Mouse (Mus musculus) cerebellum, adult 18-20 months (tissue): ENCODE data around the gene Nrros.
A peak's percentile ranks its signal among the peaks of the same experiment; 100 is the strongest.
"Not testable (repeated sequence)": the region's sequence is repeated elsewhere in the genome, so short reads cannot be mapped to it uniquely, and the experiment has no call there.

Experiments
- DNase-seq, 2 experiments: peaks; one replicate each; pipeline ENCODE4 v3.0.0; 2021

The Nrros gene

DNA sequence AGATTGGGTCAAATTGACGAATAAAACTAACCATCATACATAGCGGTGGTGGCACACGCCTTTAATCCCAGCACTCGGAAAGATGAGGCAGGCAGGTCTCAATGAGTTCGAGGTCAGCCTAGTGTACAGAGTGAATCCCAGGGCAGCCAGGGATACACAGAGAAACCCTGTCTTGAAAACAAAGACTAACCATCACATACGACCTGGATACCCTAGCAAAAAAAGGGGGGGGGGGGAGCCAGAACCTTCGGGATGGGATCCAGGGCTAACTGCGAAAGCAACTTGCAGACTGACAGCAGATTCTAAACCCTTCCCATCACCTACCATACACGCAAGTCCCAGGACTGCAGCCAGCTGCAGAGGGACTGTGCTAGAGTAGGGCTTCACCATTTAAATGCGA is 51.0 kb downstream of the Nrros start:
- no peak for DNase-seq

GRCm38 (mm10) chr16:32113541-32114218 is 51.7 kb downstream of the Nrros start:
- peak in 1 of 2 experiments; percentile 22 for DNase-seq

DNA sequence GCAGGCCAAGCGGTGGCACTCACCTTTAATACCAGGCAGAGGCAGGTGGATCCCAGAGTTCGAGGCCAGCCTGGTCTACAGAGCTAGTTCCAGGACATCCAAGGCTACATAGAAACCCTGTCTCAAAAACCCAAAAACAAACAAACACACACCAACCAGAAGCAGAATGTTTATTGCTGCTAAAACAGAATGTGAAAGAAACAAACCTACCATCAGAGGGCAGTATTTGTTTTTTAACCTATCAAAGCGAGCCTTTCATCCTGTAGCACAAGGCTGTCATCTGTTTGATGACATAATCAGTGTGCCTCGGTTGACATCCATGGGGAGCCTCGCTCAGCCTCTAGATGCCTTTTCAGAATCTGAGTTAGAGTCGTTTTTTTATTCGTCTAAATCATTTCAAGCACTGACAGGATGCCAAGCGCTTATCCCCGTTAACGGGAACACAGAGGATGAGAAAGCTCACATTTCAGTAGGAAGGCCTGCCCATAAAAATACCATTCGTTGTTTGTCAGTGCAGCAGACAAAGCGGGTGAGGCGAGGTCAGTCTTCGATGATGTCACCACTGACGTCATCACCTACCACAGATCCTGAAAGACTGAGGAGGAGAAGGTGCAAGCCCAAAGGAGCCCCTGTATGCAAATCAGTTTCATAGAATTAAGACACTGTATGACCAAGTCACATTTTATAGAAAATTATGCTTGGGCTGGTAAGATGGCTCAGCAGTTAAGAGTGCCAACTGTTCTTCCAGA is 54.3 kb downstream of the Nrros start:
- no peak for DNase-seq

GRCm38 (mm10) chr16:32108578-32108977 is 56.8 kb downstream of the Nrros start:
- DNase-seq = no peak

- no peak for DNase-seq
These were observed 57.2 kb downstream of the Nrros start for GRCm38 (mm10) chr16:32108170-32108569.

GRCm38 (mm10) chr16:32107342-32108045 is 57.9 kb downstream of the Nrros start:
- no peak for DNase-seq

DNA sequence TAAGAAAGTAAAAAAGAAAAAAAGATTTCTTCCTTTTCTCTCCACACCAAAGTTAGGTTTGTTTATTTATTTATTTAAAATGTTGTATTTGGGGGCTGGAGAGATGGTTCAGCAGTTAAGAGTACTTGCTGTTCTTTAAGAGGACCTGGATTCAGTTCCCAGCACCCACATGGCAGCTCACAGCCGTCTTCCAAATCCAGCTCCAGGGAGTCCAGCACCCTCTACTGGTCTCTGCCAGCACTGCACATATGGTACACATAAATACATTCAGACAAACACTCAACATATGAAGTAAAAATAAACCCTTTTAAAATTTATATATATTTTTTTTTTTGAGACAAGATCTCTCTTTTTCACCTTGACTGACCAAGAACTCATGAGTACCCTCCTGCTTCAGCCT is 59.7 kb downstream of the Nrros start:
- DNase-seq = no peak

DNA sequence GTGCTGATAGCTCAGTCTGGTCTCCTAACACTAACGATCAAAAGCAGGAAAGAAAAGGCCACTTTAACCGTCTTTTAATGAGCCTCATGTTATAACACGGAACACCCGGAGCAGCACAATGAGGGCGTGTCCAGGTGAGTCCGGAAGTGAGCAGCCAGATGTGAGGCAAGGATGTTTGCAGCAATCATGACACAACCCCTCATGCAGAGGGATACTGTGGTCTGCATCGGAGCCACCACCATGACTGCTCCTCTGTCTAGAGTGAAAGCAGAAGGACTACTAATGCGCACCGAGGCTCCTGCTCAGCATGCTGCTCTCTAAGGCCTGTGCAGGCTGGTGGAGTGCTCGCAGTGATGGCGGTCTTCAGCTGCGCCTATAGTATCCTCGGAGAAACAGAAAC is 63.1 kb downstream of the Nrros start:
- DNase-seq = no peak

GRCm38 (mm10) chr16:32099638-32100150 is 65.7 kb downstream of the Nrros start, which contains the start of the genes Pigx and Cep19:
TSS of gene Pigx (minus strand) at chr16:32099740.
TSS of gene Cep19 (plus strand) at chr16:32099800.
- DNase-seq = peak; percentile 88 to 94

DNA sequence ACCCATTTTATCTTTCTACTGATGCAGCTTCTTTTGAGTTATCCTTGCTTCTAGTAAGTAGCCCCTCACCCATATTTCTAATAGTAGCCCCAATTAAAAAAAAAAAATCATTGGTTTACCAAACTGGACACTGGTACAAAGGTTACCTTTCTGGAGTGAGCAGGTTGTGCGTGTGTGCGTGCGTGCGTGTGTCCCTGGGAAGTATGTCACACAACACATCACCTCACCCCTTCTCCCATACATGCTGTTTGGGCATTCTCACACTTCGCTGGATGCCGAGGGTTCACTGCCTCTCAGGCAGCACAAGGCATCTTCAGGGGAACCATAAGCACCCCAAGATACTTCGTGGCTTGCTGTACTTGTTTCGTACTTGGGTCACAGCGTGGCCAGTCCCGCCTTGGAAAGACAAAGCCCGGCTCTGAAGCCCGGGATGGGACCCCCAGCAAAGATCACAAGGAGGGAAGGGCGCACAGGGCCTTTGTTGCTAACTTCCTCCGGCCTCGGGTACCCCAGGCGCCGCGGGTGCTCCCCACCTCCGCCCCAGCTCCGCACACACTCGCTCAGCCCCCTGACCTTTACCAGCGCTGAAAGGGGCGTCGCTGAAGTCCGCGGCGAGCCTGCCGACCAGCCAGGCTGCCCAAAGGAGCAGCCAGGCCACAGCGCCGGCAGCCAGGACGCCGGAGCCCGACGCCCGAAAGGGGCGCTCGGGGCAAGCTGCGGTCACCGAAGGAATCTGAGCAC is 66.3 kb downstream of the Nrros start:
- DNase-seq = no peak

DNA sequence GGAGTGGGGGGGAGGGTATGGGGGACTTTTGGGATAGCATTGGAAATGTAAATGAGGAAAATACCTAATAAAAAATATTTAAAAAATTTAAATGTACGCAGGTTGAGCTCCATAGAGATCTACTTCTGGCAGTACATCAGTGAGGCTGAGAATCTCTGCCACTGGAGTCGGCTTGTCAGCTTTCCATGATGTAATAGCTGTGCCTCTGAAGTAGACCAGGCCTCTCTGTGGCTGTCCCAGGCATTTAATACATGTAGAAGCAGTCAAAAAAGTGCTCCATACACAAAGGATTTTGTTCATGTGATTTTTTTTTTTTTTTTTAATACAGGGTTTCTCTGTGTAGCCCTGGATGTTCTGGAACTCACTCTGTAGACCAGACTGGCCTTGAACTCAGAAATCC is 67.6 kb downstream of the Nrros start:
- DNase-seq = not testable (repeated sequence)
